8 mouse cellular contexts compared by ENCODE assay signal in the genomic region with DNA sequence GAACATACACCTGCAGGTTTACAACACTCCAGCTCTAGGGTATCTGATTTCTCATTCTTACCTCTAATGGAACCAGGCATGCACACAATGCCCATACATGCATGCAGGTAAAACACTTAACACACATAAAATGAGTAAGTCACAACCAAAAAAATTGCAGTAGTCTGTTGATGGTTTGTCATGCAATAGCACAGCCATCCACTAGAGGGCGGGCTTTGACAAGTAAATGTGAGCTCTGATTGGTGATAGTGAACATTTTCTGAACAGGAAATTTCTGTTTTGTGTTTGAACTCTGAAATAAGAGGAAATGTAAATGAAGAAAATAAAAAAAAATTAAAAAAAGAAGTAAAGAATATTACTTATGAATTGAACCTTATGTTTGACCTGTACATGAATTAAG. TPM values are rescaled to one million over a fixed set of nuclear protein-coding genes. Genes with fewer than 3 reads are reported as not detected.
DNase-seq lines count a peak whose midpoint lies in the region; ATAC-seq and TF ChIP-seq lines count a peak whose summit lies in the region.

No protein-coding gene starts in this region.

- no peaks in the 10 kb centered on the region for H3K9me3 ChIP-seq in G1E (replicated peaks)

- H3K27me3 ChIP-seq in G1E (ENCODE audit: insufficient read depth, low read length) = peaks cover 7% of the 10 kb centered on the region

- DNase-seq in 416B (ENCODE audit: low read depth) (peak; percentile 72), G1E (ENCODE audit: low spot score) (peak; percentile 14)
- peak; percentile 8 for DNase-seq in cerebellum, adult 11-12 months
- DNase-seq in frontal cortex, postnatal 14 days (ENCODE audit: low spot score in 2 of 2) = peak; percentile 39 to 78
- peak; percentile 46 to 77 for DNase-seq in kidney, postnatal 25 days
- peak; percentile 10 to 34 for DNase-seq in lung, adult 18-20 months
- peak; percentile 83 to 86 for DNase-seq in right cerebral cortex, adult 2 months (ENCODE audit: low spot score in 2 of 2)
- DNase-seq in urinary bladder, postnatal 14 days (ENCODE audit: low spot score) = peak; percentile 65

- H3K4me1 ChIP-seq in G1E (ENCODE audit: insufficient read depth, low read depth, low read length) = no peaks in the 10 kb centered on the region

- TF ChIP-seq CTCF in G1E (IDR thresholded peaks at IDR 0.05; ENCODE audit: low read depth, low read length) = peak; percentile 78

- no peak for ATAC-seq in G1E (ENCODE audit: extremely low read depth, insufficient number of reproducible peaks, low FRiP score, poor library complexity, severe bottlenecking)

- H3K4me3 ChIP-seq in G1E (ENCODE audit: low read depth, low read length) = no peak overlapping the region

- H3K36me3 ChIP-seq in G1E (replicated peaks) = no peaks in the 10 kb centered on the region

RNA-seq across cellular contexts. Expression of a gene that starts 24.9 kb away (rescaled TPM):
- total RNA-seq in G1E (2014; fragmentation: Nextera tagmentation) (35.5 and 41.6 TPM in 2 replicates), G1E (2017) (2.0 and 2.4 TPM in 2 replicates)
- 0.28 and 0.37 TPM in 2 replicates for polyA plus RNA-seq in G1E (2012)

RNA-seq across cellular contexts. Expression of a gene that starts 51.3 kb away (rescaled TPM):
- 285 and 333 TPM in 2 replicates for total RNA-seq in G1E (2014; fragmentation: Nextera tagmentation)
- total RNA-seq in G1E (2017) = 111 and 137 TPM in 2 replicates
- 14.1 and 17.4 TPM in 2 replicates for polyA plus RNA-seq in G1E (2012)

Comparison
In these comparisons a context has a peak if more than half of its experiments do, and no peak if none do; other contexts are left out.
1. DNase-seq: peak in every context shown above with its lines; median percentile 84 in right cerebral cortex, adult 2 months; 72 in 416B; 65 in urinary bladder, postnatal 14 days; 62 in kidney, postnatal 25 days; 58 in frontal cortex, postnatal 14 days; 22 in lung, adult 18-20 months; 14 in G1E; 8 in cerebellum, adult 11-12 months.